Mouse (Mus musculus): ENCODE data around the gene 9130409I23Rik. TPM values are rescaled to one million over a fixed set of nuclear protein-coding genes. Genes with fewer than 3 reads are reported as not detected.
A peak's percentile ranks its signal among the peaks of the same experiment; 100 is the strongest.
"Not testable (repeated sequence)": the region's sequence is repeated elsewhere in the genome, so short reads cannot be mapped to it uniquely, and the experiment has no call there.

The 9130409I23Rik gene
- polyA plus RNA-seq, 1 experiment: 0.04 TPM

- Histone ChIP-seq H3K27ac (ENCODE audit: insufficient read depth, low read length) (no peak overlapping the region), H3K4me3 (ENCODE audit: extremely low read depth, insufficient read depth, insufficient read length) (no peak overlapping the region), H3K27me3 (ENCODE audit: control insufficient read depth, insufficient read depth, low read length) (no peaks in the 10 kb centered on the region), H3K4me1 (ENCODE audit: control insufficient read depth, insufficient read depth, insufficient read length) (no peaks in the 10 kb centered on the region), H3K36me3 (ENCODE audit: control insufficient read depth, insufficient read depth, low read length) (no peaks in the 10 kb centered on the region)
- TF ChIP-seq CTCF (IDR thresholded peaks at IDR 0.05; ENCODE audit: extremely low read depth, insufficient read depth, insufficient read length, insufficient replicate concordance): no peak
- TF ChIP-seq POLR2A (IDR thresholded peaks at IDR 0.05; ENCODE audit: low read depth, low read length): no peak
- WGBS: 75% methylated on average over 7 of the region's 7 CpGs
- no peak for DNase-seq (ENCODE audit: low read depth in 1 of 2, low spot score in 2 of 2)
Measured at GRCm38 (mm10) chr1:181021488-181021865, 29.6 kb upstream of the 9130409I23Rik start.

- no peaks in the 10 kb centered on the region for H3K27me3 ChIP-seq (ENCODE audit: control insufficient read depth, insufficient read depth, low read length)
- no peaks in the 10 kb centered on the region for H3K36me3 ChIP-seq (ENCODE audit: control insufficient read depth, insufficient read depth, low read length)
- 0% methylated on average over 1 of the region's 1 CpGs for WGBS
- no peak overlapping the region for H3K27ac ChIP-seq (ENCODE audit: insufficient read depth, low read length)
- no peaks in the 10 kb centered on the region for H3K4me1 ChIP-seq (ENCODE audit: control insufficient read depth, insufficient read depth, insufficient read length)
- H3K4me3 ChIP-seq (ENCODE audit: extremely low read depth, insufficient read depth, insufficient read length): no peak overlapping the region
- no peak for TF ChIP-seq POLR2A (IDR thresholded peaks at IDR 0.05; ENCODE audit: low read depth, low read length)
- peak; percentile 64; the same call in 1 of the 2 replicates for TF ChIP-seq CTCF (IDR thresholded peaks at IDR 0.05; ENCODE audit: extremely low read depth, insufficient read depth, insufficient read length, insufficient replicate concordance)
- peak; percentile 76 to 81 for DNase-seq (ENCODE audit: low read depth in 1 of 2, low spot score in 2 of 2)
Measured at GRCm38 (mm10) chr1:181022265-181022664, 28.8 kb upstream of the 9130409I23Rik start.

GRCm38 (mm10) chr1:181035015-181035778 is 15.8 kb upstream of the 9130409I23Rik start:
- H3K4me3 ChIP-seq (ENCODE audit: extremely low read depth, insufficient read depth, insufficient read length); H3K36me3 ChIP-seq (ENCODE audit: control insufficient read depth, insufficient read depth, low read length); DNase-seq (ENCODE audit: low read depth in 1 of 2, low spot score in 2 of 2); H3K27me3 ChIP-seq (ENCODE audit: control insufficient read depth, insufficient read depth, low read length); H3K4me1 ChIP-seq (ENCODE audit: control insufficient read depth, insufficient read depth, insufficient read length); H3K27ac ChIP-seq (ENCODE audit: insufficient read depth, low read length): not testable (repeated sequence)
- 84% methylated on average over 5 of the region's 5 CpGs for WGBS

GRCm38 (mm10) chr1:181037623-181038022 is 13.4 kb upstream of the 9130409I23Rik start:
- Histone ChIP-seq H3K27ac (ENCODE audit: insufficient read depth, low read length) (no peak overlapping the region), H3K27me3 (ENCODE audit: control insufficient read depth, insufficient read depth, low read length) (no peaks in the 10 kb centered on the region), H3K4me1 (ENCODE audit: control insufficient read depth, insufficient read depth, insufficient read length) (no peaks in the 10 kb centered on the region), H3K4me3 (ENCODE audit: extremely low read depth, insufficient read depth, insufficient read length) (no peak overlapping the region), H3K36me3 (ENCODE audit: control insufficient read depth, insufficient read depth, low read length) (no peaks in the 10 kb centered on the region)
- DNase-seq (ENCODE audit: low read depth in 1 of 2, low spot score in 2 of 2): no peak
- 67% methylated on average over 4 of the region's 4 CpGs for WGBS
- TF ChIP-seq POLR2A (IDR thresholded peaks at IDR 0.05; ENCODE audit: low read depth, low read length): no peak
- no peak for TF ChIP-seq CTCF (IDR thresholded peaks at IDR 0.05; ENCODE audit: extremely low read depth, insufficient read depth, insufficient read length, insufficient replicate concordance)

GRCm38 (mm10) chr1:181039652-181040051 is 11.4 kb upstream of the 9130409I23Rik start:
- Histone ChIP-seq H3K4me1 (ENCODE audit: control insufficient read depth, insufficient read depth, insufficient read length) (no peaks in the 10 kb centered on the region), H3K36me3 (ENCODE audit: control insufficient read depth, insufficient read depth, low read length) (no peaks in the 10 kb centered on the region), H3K27ac (ENCODE audit: insufficient read depth, low read length) (no peak overlapping the region), H3K4me3 (ENCODE audit: extremely low read depth, insufficient read depth, insufficient read length) (no peak overlapping the region), H3K27me3 (ENCODE audit: control insufficient read depth, insufficient read depth, low read length) (no peaks in the 10 kb centered on the region)
- DNase-seq (ENCODE audit: low read depth in 1 of 2, low spot score in 2 of 2): peak; percentile 17 to 41
- WGBS: 5% methylated on average over 4 of the region's 4 CpGs
- TF ChIP-seq CTCF (IDR thresholded peaks at IDR 0.05; ENCODE audit: extremely low read depth, insufficient read depth, insufficient read length, insufficient replicate concordance) (peak; percentile 52; the same call in 1 of the 2 replicates), POLR2A (IDR thresholded peaks at IDR 0.05; ENCODE audit: low read depth, low read length) (no peak)

- Histone ChIP-seq H3K36me3 (ENCODE audit: control insufficient read depth, insufficient read depth, low read length) (no peaks in the 10 kb centered on the region), H3K4me1 (ENCODE audit: control insufficient read depth, insufficient read depth, insufficient read length) (no peaks in the 10 kb centered on the region), H3K27me3 (ENCODE audit: control insufficient read depth, insufficient read depth, low read length) (no peaks in the 10 kb centered on the region), H3K4me3 (ENCODE audit: extremely low read depth, insufficient read depth, insufficient read length) (no peak overlapping the region), H3K27ac (ENCODE audit: insufficient read depth, low read length) (no peak overlapping the region)
- 31% methylated on average over 1 of the region's 1 CpGs for WGBS
- no peak for DNase-seq (ENCODE audit: low read depth in 1 of 2, low spot score in 2 of 2)
- TF ChIP-seq POLR2A (IDR thresholded peaks at IDR 0.05; ENCODE audit: low read depth, low read length) (no peak), CTCF (IDR thresholded peaks at IDR 0.05; ENCODE audit: extremely low read depth, insufficient read depth, insufficient read length, insufficient replicate concordance) (no peak)
Measured at GRCm38 (mm10) chr1:181047520-181047919, 3.5 kb upstream of the 9130409I23Rik start.

- no peaks in the 10 kb centered on the region for H3K27me3 ChIP-seq (ENCODE audit: control insufficient read depth, insufficient read depth, low read length)
- H3K4me3 ChIP-seq (ENCODE audit: extremely low read depth, insufficient read depth, insufficient read length): no peak overlapping the region
- TF ChIP-seq CTCF (IDR thresholded peaks at IDR 0.05; ENCODE audit: extremely low read depth, insufficient read depth, insufficient read length, insufficient replicate concordance): no peak
- no peak for TF ChIP-seq POLR2A (IDR thresholded peaks at IDR 0.05; ENCODE audit: low read depth, low read length)
- H3K27ac ChIP-seq (ENCODE audit: insufficient read depth, low read length): no peak overlapping the region
- DNase-seq (ENCODE audit: low read depth in 1 of 2, low spot score in 2 of 2): no peak
- H3K4me1 ChIP-seq (ENCODE audit: control insufficient read depth, insufficient read depth, insufficient read length): no peaks in the 10 kb centered on the region
- no peaks in the 10 kb centered on the region for H3K36me3 ChIP-seq (ENCODE audit: control insufficient read depth, insufficient read depth, low read length)
Measured at GRCm38 (mm10) chr1:181049328-181049842, 1.7 kb upstream of the 9130409I23Rik start.
